Mouse (Mus musculus): ENCODE measurements around the gene Bcat2. TPM values are rescaled to one million over a fixed set of nuclear protein-coding genes. Genes with fewer than 3 reads are reported as not detected.
A peak's percentile ranks its signal among the peaks of the same experiment; 100 is the strongest.

Bcat2 gene
- polyA plus RNA-seq, 1 experiment, result 54.1 TPM

DNA sequence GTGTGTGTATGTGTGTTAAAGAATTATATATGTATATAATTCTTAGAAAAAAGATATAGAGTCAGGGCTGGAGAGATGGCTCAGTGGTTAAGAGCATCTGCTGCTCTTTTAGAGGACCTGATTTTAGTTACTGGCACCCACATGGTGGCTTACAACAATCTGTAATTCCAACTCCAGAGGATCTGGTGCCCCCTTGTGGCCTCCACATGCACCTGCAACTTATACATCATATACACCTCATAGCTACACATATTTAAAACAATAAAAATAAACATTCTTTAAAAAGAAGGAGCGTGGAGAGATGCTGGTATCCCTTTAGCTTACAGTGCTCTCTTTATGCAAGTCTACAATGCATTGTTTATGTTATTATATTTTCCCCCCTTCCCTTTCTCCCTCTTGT lies 25.4 kb upstream of the Bcat2 start:
- Histone ChIP-seq H3ac (ENCODE audit: control insufficient read depth, insufficient read length) (no peak overlapping the region), H3K27me3 (ENCODE audit: control insufficient read depth, insufficient read depth, insufficient read length) (no peaks in the 10 kb centered on the region), H3K79me2 (ENCODE audit: control insufficient read depth, insufficient read depth) (no peaks in the 10 kb centered on the region), H3K4me2 (ENCODE audit: low read depth) (no peak overlapping the region), H3K4me3 (no peak overlapping the region), H3K36me3 (ENCODE audit: control insufficient read depth, insufficient read depth) (no peaks in the 10 kb centered on the region)
- TF ChIP-seq TCF12 (IDR thresholded peaks at IDR 0.05; ENCODE audit: insufficient read depth, poor library complexity, severe bottlenecking), result no peak
- no peak for TF ChIP-seq TCF3 (IDR thresholded peaks at IDR 0.05; ENCODE audit: insufficient read length, low read depth)
- no peak for TF ChIP-seq USF1 (IDR thresholded peaks at IDR 0.05; ENCODE audit: low read depth)
- no peak for TF ChIP-seq E2F4 (IDR thresholded peaks at IDR 0.05; ENCODE audit: insufficient read depth)
- TF ChIP-seq CEBPB (IDR thresholded peaks at IDR 0.05; ENCODE audit: insufficient read depth, poor library complexity, severe bottlenecking), result no peak
- TF ChIP-seq MYOD1 (IDR thresholded peaks at IDR 0.05; ENCODE audit: control insufficient read depth in 1 of 3, insufficient read length in 2 of 3, low read depth in 2 of 3), result no peak
- TF ChIP-seq MAX (IDR thresholded peaks at IDR 0.05; ENCODE audit: low read depth), result no peak
- no peak for TF ChIP-seq POLR2A (IDR thresholded peaks at IDR 0.05; ENCODE audit: insufficient read length, low read depth)
- TF ChIP-seq MYOG (IDR thresholded peaks at IDR 0.05; ENCODE audit: control insufficient read depth in 1 of 3, insufficient read depth in 1 of 3, insufficient read length in 2 of 3, low read depth in 2 of 3), result no peak
- TF ChIP-seq SRF (IDR thresholded peaks at IDR 0.05; ENCODE audit: control insufficient read depth, insufficient read length, low read depth), result no peak
- no peak for TF ChIP-seq POLR2AphosphoS2 (IDR thresholded peaks at IDR 0.05; ENCODE audit: insufficient read length, low read depth)
- no peak for TF ChIP-seq REST (IDR thresholded peaks at IDR 0.05; ENCODE audit: insufficient read depth, insufficient read length)

DNA sequence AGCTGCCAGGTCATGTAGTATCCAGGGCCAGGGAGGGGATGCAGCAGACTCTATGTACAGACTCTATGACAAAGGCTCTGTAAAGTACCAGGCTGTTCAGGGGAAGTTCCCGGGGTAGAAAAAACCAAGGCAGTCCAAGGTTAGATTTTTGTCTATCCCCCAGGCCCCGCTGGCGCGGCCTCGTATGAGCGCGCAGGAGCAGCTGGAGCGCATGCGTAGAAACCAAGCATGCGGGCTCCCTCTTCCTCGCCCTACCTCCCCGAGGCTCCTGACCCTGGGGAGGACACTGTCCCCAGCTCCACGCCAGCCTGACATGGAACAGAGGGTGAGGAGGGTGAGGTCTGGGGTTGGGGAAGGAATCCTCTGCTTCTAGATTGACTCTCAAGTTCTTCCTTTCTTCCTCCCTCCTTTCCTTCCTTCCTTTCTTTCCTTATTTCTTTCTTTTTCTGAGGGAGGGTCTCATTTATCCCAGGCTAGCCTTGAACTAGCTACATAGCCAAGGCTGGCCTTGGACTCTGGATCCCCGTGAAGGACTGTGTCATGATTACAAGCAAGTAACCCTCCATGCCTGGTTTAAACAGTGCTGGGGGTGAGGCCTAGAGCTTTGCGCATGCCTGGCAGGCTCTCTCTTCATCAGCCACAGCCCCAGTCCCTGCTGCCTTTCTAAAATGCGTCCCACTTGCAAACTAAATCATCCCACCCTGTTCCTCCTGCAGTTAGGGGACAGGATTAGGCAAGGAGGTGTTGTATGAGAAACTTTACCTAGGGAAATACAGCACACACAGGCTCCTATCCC lies 20.1 kb upstream of the Bcat2 start:
- Histone ChIP-seq H3K27me3 (ENCODE audit: control insufficient read depth, insufficient read depth, insufficient read length) (no peaks in the 10 kb centered on the region), H3K79me2 (ENCODE audit: control insufficient read depth, insufficient read depth) (no peaks in the 10 kb centered on the region)

DNA sequence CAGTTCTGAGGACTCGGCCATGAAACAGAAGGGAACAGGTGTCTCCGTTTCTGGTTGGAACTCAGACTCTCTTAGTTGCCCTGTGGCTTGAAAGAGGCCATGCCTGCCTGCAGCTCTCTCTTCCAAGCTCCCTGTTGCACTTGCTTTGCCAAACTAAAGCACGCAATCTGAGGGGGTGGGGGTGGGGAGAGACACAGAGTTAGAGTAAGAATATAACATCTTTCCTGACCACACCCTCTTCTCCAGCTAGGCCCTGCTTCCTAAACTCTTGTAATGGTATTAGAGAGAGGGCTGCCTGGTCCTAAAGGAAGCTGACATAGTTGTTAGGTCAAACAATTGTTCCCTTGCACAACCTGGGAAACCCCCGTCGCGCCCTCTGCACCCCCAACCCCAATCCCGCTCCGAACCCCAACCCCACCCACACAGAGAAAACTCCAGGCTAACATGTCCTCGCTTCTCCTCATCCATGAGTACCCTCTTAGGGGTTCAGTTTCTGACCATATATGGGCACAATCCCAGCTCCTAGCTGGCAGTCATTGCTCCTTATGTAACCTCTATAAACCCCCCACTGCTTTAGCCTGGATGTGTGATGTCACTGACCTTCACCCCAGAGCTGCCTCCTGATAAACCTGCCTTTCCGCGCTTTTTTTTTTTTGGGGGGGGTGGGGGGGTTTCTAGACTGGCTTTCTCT lies 19.0 kb upstream of the Bcat2 start:
- H3K4me3 ChIP-seq, result no peak overlapping the region
- no peaks in the 10 kb centered on the region for H3K36me3 ChIP-seq (ENCODE audit: control insufficient read depth, insufficient read depth)
- TF ChIP-seq USF1 (IDR thresholded peaks at IDR 0.05; ENCODE audit: low read depth) (no peak), MYOD1 (IDR thresholded peaks at IDR 0.05; ENCODE audit: control insufficient read depth in 1 of 3, insufficient read length in 2 of 3, low read depth in 2 of 3) (peak in 1 of 3 experiments; percentile 18)
- H3K4me2 ChIP-seq (ENCODE audit: low read depth), result peak overlapping the region; percentile 18
- H3K27me3 ChIP-seq (ENCODE audit: control insufficient read depth, insufficient read depth, insufficient read length), result no peaks in the 10 kb centered on the region
- no peak overlapping the region for H3ac ChIP-seq (ENCODE audit: control insufficient read depth, insufficient read length)
- H3K79me2 ChIP-seq (ENCODE audit: control insufficient read depth, insufficient read depth), result no peaks in the 10 kb centered on the region

More for the DNA sequence above, 20.1 kb upstream of the Bcat2 start:
- TF ChIP-seq CEBPB (IDR thresholded peaks at IDR 0.05; ENCODE audit: insufficient read depth, poor library complexity, severe bottlenecking), result no peak
- no peak for TF ChIP-seq POLR2AphosphoS2 (IDR thresholded peaks at IDR 0.05; ENCODE audit: insufficient read length, low read depth)
- no peak for TF ChIP-seq TCF3 (IDR thresholded peaks at IDR 0.05; ENCODE audit: insufficient read length, low read depth)
- TF ChIP-seq MYOD1 (IDR thresholded peaks at IDR 0.05; ENCODE audit: control insufficient read depth in 1 of 3, insufficient read length in 2 of 3, low read depth in 2 of 3), result no peak
- no peak for TF ChIP-seq REST (IDR thresholded peaks at IDR 0.05; ENCODE audit: insufficient read depth, insufficient read length)
- TF ChIP-seq USF1 (IDR thresholded peaks at IDR 0.05; ENCODE audit: low read depth), result no peak
- no peak for TF ChIP-seq E2F4 (IDR thresholded peaks at IDR 0.05; ENCODE audit: insufficient read depth)
- no peak for TF ChIP-seq MYOG (IDR thresholded peaks at IDR 0.05; ENCODE audit: control insufficient read depth in 1 of 3, insufficient read depth in 1 of 3, insufficient read length in 2 of 3, low read depth in 2 of 3)
- TF ChIP-seq MAX (IDR thresholded peaks at IDR 0.05; ENCODE audit: low read depth), result no peak
- no peak for TF ChIP-seq SRF (IDR thresholded peaks at IDR 0.05; ENCODE audit: control insufficient read depth, insufficient read length, low read depth)
- no peak for TF ChIP-seq TCF12 (IDR thresholded peaks at IDR 0.05; ENCODE audit: insufficient read depth, poor library complexity, severe bottlenecking)
- no peak for TF ChIP-seq POLR2A (IDR thresholded peaks at IDR 0.05; ENCODE audit: insufficient read length, low read depth)
- no peak overlapping the region for H3K4me3 ChIP-seq
- no peaks in the 10 kb centered on the region for H3K36me3 ChIP-seq (ENCODE audit: control insufficient read depth, insufficient read depth)
- H3ac ChIP-seq (ENCODE audit: control insufficient read depth, insufficient read length), result no peak overlapping the region
- H3K4me2 ChIP-seq (ENCODE audit: low read depth), result peak overlapping the region; percentile 18

- no peak overlapping the region for H3ac ChIP-seq (ENCODE audit: control insufficient read depth, insufficient read length)
- no peak overlapping the region for H3K4me2 ChIP-seq (ENCODE audit: low read depth)
- H3K36me3 ChIP-seq (ENCODE audit: control insufficient read depth, insufficient read depth), result no peaks in the 10 kb centered on the region
- no peaks in the 10 kb centered on the region for H3K27me3 ChIP-seq (ENCODE audit: control insufficient read depth, insufficient read depth, insufficient read length)
- no peaks in the 10 kb centered on the region for H3K79me2 ChIP-seq (ENCODE audit: control insufficient read depth, insufficient read depth)
- TF ChIP-seq SRF (IDR thresholded peaks at IDR 0.05; ENCODE audit: control insufficient read depth, insufficient read length, low read depth) (no peak), USF1 (IDR thresholded peaks at IDR 0.05; ENCODE audit: low read depth) (no peak), MYOD1 (IDR thresholded peaks at IDR 0.05; ENCODE audit: control insufficient read depth in 1 of 3, insufficient read length in 2 of 3, low read depth in 2 of 3) (no peak)
- H3K4me3 ChIP-seq, result no peak overlapping the region
Observed at GRCm38 (mm10) chr7:45551512-45551883, 18.5 kb upstream of the Bcat2 start.

DNA sequence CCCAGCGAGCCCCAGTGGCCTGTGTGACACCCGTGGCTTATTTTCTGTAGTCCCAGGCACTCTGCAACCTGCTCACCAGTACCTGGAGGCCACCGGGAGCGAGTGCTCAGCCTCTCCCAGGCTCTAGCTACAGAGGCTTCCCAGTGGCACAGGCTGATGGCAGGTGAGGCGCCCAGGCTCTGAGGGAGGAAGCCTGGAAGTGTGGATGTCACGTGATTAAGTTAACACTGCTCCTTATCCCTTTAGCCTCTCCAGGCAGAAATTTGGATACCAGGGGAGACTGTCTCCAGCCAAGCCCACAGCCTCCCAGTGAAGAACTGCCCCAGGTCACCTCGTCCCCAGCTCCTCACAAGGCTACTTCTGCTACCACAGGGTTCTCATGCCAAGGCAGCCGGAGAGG lies 16.4 kb upstream of the Bcat2 start:
- Histone ChIP-seq H3K27me3 (ENCODE audit: control insufficient read depth, insufficient read depth, insufficient read length) (no peaks in the 10 kb centered on the region), H3K4me3 (no peak overlapping the region), H3K36me3 (ENCODE audit: control insufficient read depth, insufficient read depth) (no peaks in the 10 kb centered on the region), H3K79me2 (ENCODE audit: control insufficient read depth, insufficient read depth) (no peaks in the 10 kb centered on the region), H3ac (ENCODE audit: control insufficient read depth, insufficient read length) (no peak overlapping the region), H3K4me2 (ENCODE audit: low read depth) (no peak overlapping the region)
- TF ChIP-seq POLR2AphosphoS2 (IDR thresholded peaks at IDR 0.05; ENCODE audit: insufficient read length, low read depth) (no peak), REST (IDR thresholded peaks at IDR 0.05; ENCODE audit: insufficient read depth, insufficient read length) (no peak), SRF (IDR thresholded peaks at IDR 0.05; ENCODE audit: control insufficient read depth, insufficient read length, low read depth) (no peak), TCF12 (IDR thresholded peaks at IDR 0.05; ENCODE audit: insufficient read depth, poor library complexity, severe bottlenecking) (no peak), MYOD1 (IDR thresholded peaks at IDR 0.05; ENCODE audit: control insufficient read depth in 1 of 3, insufficient read length in 2 of 3, low read depth in 2 of 3) (no peak), MAX (IDR thresholded peaks at IDR 0.05; ENCODE audit: low read depth) (no peak), MYOG (IDR thresholded peaks at IDR 0.05; ENCODE audit: control insufficient read depth in 1 of 3, insufficient read depth in 1 of 3, insufficient read length in 2 of 3, low read depth in 2 of 3) (no peak)

All from myocyte (in vitro differentiated cells).